Mouse (Mus musculus): ENCODE results near the gene Slc1a2.

Gene Slc1a2

GRCm38 (mm10) chr2:102812756-102813155, 154.3 kb downstream of the Slc1a2 start:
- no peak for DNase-seq (ENCODE audit: low read depth, low spot score)

- DNase-seq (ENCODE audit: low read depth, low spot score): no peak
Measured at GRCm38 (mm10) chr2:102815289-102815809, 156.9 kb downstream of the Slc1a2 start.

GRCm38 (mm10) chr2:102820225-102820711, 161.8 kb downstream of the Slc1a2 start:
- DNase-seq (ENCODE audit: low read depth, low spot score): no peak

GRCm38 (mm10) chr2:102820790-102821189, 162.3 kb downstream of the Slc1a2 start:
- DNase-seq (ENCODE audit: low read depth, low spot score): no peak

- DNase-seq (ENCODE audit: low read depth, low spot score): no peak
Measured at GRCm38 (mm10) chr2:102822036-102822435, 163.6 kb downstream of the Slc1a2 start.

- no peak for DNase-seq (ENCODE audit: low read depth, low spot score)
Measured at GRCm38 (mm10) chr2:102825961-102826633, 167.6 kb downstream of the Slc1a2 start.

GRCm38 (mm10) chr2:102827841-102828240, 169.4 kb downstream of the Slc1a2 start:
- no peak for DNase-seq (ENCODE audit: low read depth, low spot score)

- DNase-seq (ENCODE audit: low read depth, low spot score): no peak
Measured at GRCm38 (mm10) chr2:102828381-102828780, 169.9 kb downstream of the Slc1a2 start.

GRCm38 (mm10) chr2:102829201-102829600, 170.7 kb downstream of the Slc1a2 start:
- no peak for DNase-seq (ENCODE audit: low read depth, low spot score)

GRCm38 (mm10) chr2:102831547-102831946, 173.1 kb downstream of the Slc1a2 start:
- DNase-seq (ENCODE audit: low read depth, low spot score): no peak

GRCm38 (mm10) chr2:102838179-102838578, 179.7 kb downstream of the Slc1a2 start:
- DNase-seq (ENCODE audit: low read depth, low spot score): no peak
